Mouse (Mus musculus) forebrain, embryonic 14.5 days (tissue): ENCODE measurements around the gene Gps1. TPM values are rescaled to one million over a fixed set of nuclear protein-coding genes. Genes with fewer than 3 reads are reported as not detected.

ENCODE experiments used
- ATAC-seq: fragments of 200-750 bp; cut with Nextera tagmentation; 2 replicates; pipeline ENCODE4 v1.8.0; 2017; ENCODE audit warnings: mild to moderate bottlenecking, moderate library complexity
- DNase-seq: peaks from one replicate; pipeline ENCODE4 v3.0.0-alpha.2; 2015; ENCODE audit warnings: low spot score
- H3K27ac ChIP-seq: fragments of 300-500 bp; sonication (generic); 2 replicates; pipeline ENCODE4 v1.5.1; 2014; ENCODE audit warnings: low read depth, mild to moderate bottlenecking, control low read depth, low read length, moderate library complexity
- H3K27me3 ChIP-seq: fragments of 300-500 bp; sonication (generic); replicated peaks from 2 replicates; pipeline ENCODE4 v1.6.1; 2014; ENCODE audit warnings: low read length, control low read depth, mixed read lengths; ENCODE audit not compliant: control insufficient read depth, insufficient read depth
- H3K36me3 ChIP-seq: fragments of 300-500 bp; sonication (generic); 2 replicates; pipeline ENCODE4 v1.6.1; 2014; ENCODE audit warnings: low read length, control low read depth; ENCODE audit not compliant: control insufficient read depth, insufficient read depth
- H3K4me1 ChIP-seq: fragments of 300-500 bp; sonication (generic); 2 replicates; pipeline ENCODE4 v1.6.1; 2014; ENCODE audit warnings: antibody characterized with exemption, low read length, control low read depth; ENCODE audit not compliant: control insufficient read depth, insufficient read depth
- H3K4me2 ChIP-seq: fragments of 300-500 bp; sonication (generic); 2 replicates; pipeline ENCODE4 v1.6.1; 2014; ENCODE audit warnings: mild to moderate bottlenecking, control low read depth, low read length
- H3K4me3 ChIP-seq: fragments of 300-500 bp; sonication (generic); 2 replicates; pipeline ENCODE4 v1.5.1; 2014; ENCODE audit warnings: low read depth, low read length, control low read depth
- H3K9ac ChIP-seq: fragments of 300-500 bp; sonication (generic); 2 replicates; pipeline ENCODE4 v1.6.1; 2014; ENCODE audit warnings: mild to moderate bottlenecking, low read length, control low read depth, moderate library complexity
- H3K9me3 ChIP-seq: fragments of 300-500 bp; sonication (generic); replicated peaks from 2 replicates; pipeline ENCODE4 v1.6.1; 2016; ENCODE audit warnings: low read length, control low read depth, mixed read lengths; ENCODE audit not compliant: control insufficient read depth
- WGBS: fragments of 180-500 bp; shearing (Covaris S2); extraction: QIAGEN DNeasy Blood & Tissue Kit; methylation state at CpG from one replicate; pipeline ENCODE4 v1.1.7; 2014; 5-methylcytosine and 5-hydroxymethylcytosine counted together
- polyA plus RNA-seq: library from polyadenylated mRNA; unstranded; fragments of >200 nt; fragmentation: Nextera tagmentation; extraction: Ambion mirVana; gene quantifications from 2 replicates; pipeline ENCODE4 v1.2.1, GENCODE M21; 2014

Gps1 gene
- polyA plus RNA-seq, 1 experiment from 2014 or later = 348 TPM

- Histone ChIP-seq H3K27ac (peak overlapping the region; percentile 99), H3K4me1 (peaks cover 27% of the 10 kb centered on the region), H3K27me3 (no peaks in the 10 kb centered on the region), H3K4me3 (peak overlapping the region; percentile 86), H3K4me2 (peak overlapping the region; percentile 95), H3K9me3 (no peaks in the 10 kb centered on the region), H3K36me3 (peaks cover 42% of the 10 kb centered on the region), H3K9ac (peak overlapping the region; percentile 93)
- WGBS = under 1% methylated on average over 27 of the region's 40 CpGs
- ATAC-seq (peak; percentile 49), DNase-seq (peak; percentile 77)
These were observed 39.5 kb downstream of the Gps1 start for GRCm38 (mm10) chr11:120823551-120823947.

- peaks cover 27% of the 10 kb centered on the region for H3K4me1 ChIP-seq
- H3K27ac ChIP-seq = peak within 1 kb of the TSS; percentile 99
- peaks cover 36% of the 10 kb centered on the region for H3K36me3 ChIP-seq
- WGBS = under 1% methylated on average over 99 of the region's 109 CpGs
- no peaks in the 10 kb centered on the region for H3K27me3 ChIP-seq
- H3K9me3 ChIP-seq = no peaks in the 10 kb centered on the region
- ATAC-seq (peak; percentile 93), DNase-seq (peak; percentile 98)
- H3K4me3 ChIP-seq = peak within 1 kb of the TSS; percentile 86
- peak within 1 kb of the TSS; percentile 93 for H3K9ac ChIP-seq
- H3K4me2 ChIP-seq = peak within 1 kb of the TSS; percentile 95
These were observed 40.1 kb downstream of the Gps1 start, which contains the start of gene Fasn for GRCm38 (mm10) chr11:120823956-120824786. TSS of gene Fasn (minus strand) at chr11:120824547.

- Histone ChIP-seq H3K4me1 (peaks cover 27% of the 10 kb centered on the region), H3K9ac (peak overlapping the region; percentile 93), H3K4me3 (peak overlapping the region; percentile 86), H3K27me3 (no peaks in the 10 kb centered on the region), H3K27ac (peak overlapping the region; percentile 99), H3K36me3 (peaks cover 29% of the 10 kb centered on the region), H3K9me3 (no peaks in the 10 kb centered on the region), H3K4me2 (peak overlapping the region; percentile 95)
- DNase-seq (no peak), ATAC-seq (peak; percentile 69; the same call in 1 of the 2 replicates)
- WGBS = 0% methylated on average over 19 of the region's 21 CpGs
These were observed 40.8 kb downstream of the Gps1 start for GRCm38 (mm10) chr11:120824787-120825288.

GRCm38 (mm10) chr11:120825289-120825863 is 41.3 kb downstream of the Gps1 start:
- no peak for DNase-seq
- Histone ChIP-seq H3K27me3 (no peaks in the 10 kb centered on the region), H3K27ac (peak overlapping the region; percentile 99), H3K9ac (peak overlapping the region; percentile 93), H3K9me3 (no peaks in the 10 kb centered on the region), H3K4me1 (peaks cover 27% of the 10 kb centered on the region), H3K4me2 (peak overlapping the region; percentile 95), H3K36me3 (peaks cover 24% of the 10 kb centered on the region), H3K4me3 (peak overlapping the region; percentile 86)
- ATAC-seq = no peak
- WGBS = 51% methylated on average over 4 of the region's 4 CpGs

GRCm38 (mm10) chr11:120826016-120826953 is 42.2 kb downstream of the Gps1 start:
- Histone ChIP-seq H3K27ac (peak overlapping the region; percentile 99; the same call in 1 of the 2 replicates), H3K36me3 (peaks cover 15% of the 10 kb centered on the region; the same call in 1 of the 2 replicates), H3K9me3 (no peaks in the 10 kb centered on the region), H3K27me3 (no peaks in the 10 kb centered on the region), H3K9ac (no peak overlapping the region), H3K4me2 (no peak overlapping the region), H3K4me3 (no peak overlapping the region), H3K4me1 (peaks cover 25% of the 10 kb centered on the region)
- DNase-seq (no peak), ATAC-seq (no peak)
- 89% methylated on average over 8 of the region's 8 CpGs for WGBS

GRCm38 (mm10) chr11:120828416-120828815 is 44.3 kb downstream of the Gps1 start:
- Histone ChIP-seq H3K9ac (no peak overlapping the region), H3K4me1 (peaks cover 10% of the 10 kb centered on the region), H3K27me3 (no peaks in the 10 kb centered on the region), H3K27ac (no peak overlapping the region), H3K9me3 (no peaks in the 10 kb centered on the region), H3K4me3 (no peak overlapping the region), H3K36me3 (0 out of 2 replicates have a peak, but pooled peaks cover 2% of the 10 kb centered on the region), H3K4me2 (no peak overlapping the region)
- no peak for DNase-seq
- WGBS = 69% methylated on average over 4 of the region's 4 CpGs
- no peak for ATAC-seq

GRCm38 (mm10) chr11:120829757-120830532 is 45.9 kb downstream of the Gps1 start:
- H3K27ac ChIP-seq = no peak overlapping the region
- H3K4me1 ChIP-seq = peaks cover 20% of the 10 kb centered on the region
- ATAC-seq = no peak
- no peaks in the 10 kb centered on the region for H3K9me3 ChIP-seq
- no peak for DNase-seq
- no peak overlapping the region for H3K9ac ChIP-seq
- 0 out of 2 replicates have a peak, but pooled peaks cover 2% of the 10 kb centered on the region for H3K36me3 ChIP-seq
- no peaks in the 10 kb centered on the region for H3K27me3 ChIP-seq
- WGBS = 86% methylated on average over 10 of the region's 10 CpGs
- H3K4me2 ChIP-seq = no peak overlapping the region
- H3K4me3 ChIP-seq = no peak overlapping the region

- H3K9me3 ChIP-seq = no peaks in the 10 kb centered on the region
- 0 out of 2 replicates have a peak, but pooled peaks cover 2% of the 10 kb centered on the region for H3K36me3 ChIP-seq
- no peak overlapping the region for H3K4me3 ChIP-seq
- H3K27me3 ChIP-seq = no peaks in the 10 kb centered on the region
- H3K4me1 ChIP-seq = peaks cover 14% of the 10 kb centered on the region
- H3K9ac ChIP-seq = no peak overlapping the region
- WGBS = 92% methylated on average over 12 of the region's 12 CpGs
- DNase-seq = no peak
- H3K27ac ChIP-seq = no peak overlapping the region
- no peak overlapping the region for H3K4me2 ChIP-seq
- no peak for ATAC-seq
These were observed 46.6 kb downstream of the Gps1 start for GRCm38 (mm10) chr11:120830686-120831085.
